Comparison of ENCODE assay signal across 8 mouse cellular contexts in genomic region chr5:24453985-24454303, GRCm38 (mm10). TPM values are rescaled to one million over a fixed set of nuclear protein-coding genes. Genes with fewer than 3 reads are reported as not detected.
A peak's percentile ranks its signal among the peaks of the same experiment; 100 is the strongest.
DNase-seq lines count a peak whose midpoint lies in the region; ATAC-seq and TF ChIP-seq lines count a peak whose summit lies in the region.

No protein-coding gene starts in this region.

- H3K4me2 ChIP-seq in hindbrain, embryonic 14.5 days (replicated peaks): peak overlapping the region; percentile 96
- H3K4me2 ChIP-seq in midbrain, embryonic 13.5 days (replicated peaks): peak overlapping the region; percentile 100

- H3K9ac ChIP-seq in hindbrain, embryonic 14.5 days: peak overlapping the region; percentile 90
- peak overlapping the region; percentile 97 for H3K9ac ChIP-seq in midbrain, embryonic 13.5 days (replicated peaks)

- peak overlapping the region; percentile 88 for H3K4me3 ChIP-seq in heart, embryonic 10.5 days
- peak overlapping the region; percentile 95 for H3K4me3 ChIP-seq in cortical plate, adult 2 months (ENCODE audit: insufficient read depth, low read length)
- peak overlapping the region; percentile 86 for H3K4me3 ChIP-seq in hindbrain, embryonic 14.5 days (replicated peaks; ENCODE audit: low read length)
- H3K4me3 ChIP-seq in midbrain, embryonic 13.5 days (replicated peaks): peak overlapping the region; percentile 92

- TF ChIP-seq POLR2A in cortical plate, adult 2 months (IDR thresholded peaks at IDR 0.05; ENCODE audit: extremely low read depth, insufficient read depth, low read length): no peak

- 0 out of 2 replicates have a peak overlapping the region, but pooled peaks have one; percentile 97 for H3K27ac ChIP-seq in heart, embryonic 10.5 days
- no peak overlapping the region for H3K27ac ChIP-seq in cortical plate, adult 2 months (ENCODE audit: insufficient read depth, low read length)
- peak overlapping the region; percentile 49; the same call in 1 of the 2 replicates for H3K27ac ChIP-seq in hindbrain, embryonic 14.5 days
- H3K27ac ChIP-seq in midbrain, embryonic 13.5 days: peak overlapping the region; percentile 95; the same call in 1 of the 2 replicates

- no peak for TF ChIP-seq CTCF in cortical plate, adult 2 months (IDR thresholded peaks at IDR 0.05; ENCODE audit: extremely low read depth, insufficient read depth, low read length)

- H3K27me3 ChIP-seq in heart, embryonic 10.5 days (ENCODE audit: insufficient read depth, poor library complexity, severe bottlenecking): no peaks in the 10 kb centered on the region
- 0 out of 2 replicates have a peak, but pooled peaks cover 4% of the 10 kb centered on the region for H3K27me3 ChIP-seq in hindbrain, embryonic 14.5 days (ENCODE audit: control insufficient read depth, insufficient read depth, low read length)
- H3K27me3 ChIP-seq in midbrain, embryonic 13.5 days: peaks cover 4% of the 10 kb centered on the region; the same call in 1 of the 2 replicates

- H3K4me1 ChIP-seq in heart, embryonic 10.5 days: peaks cover 44% of the 10 kb centered on the region
- H3K4me1 ChIP-seq in cortical plate, adult 2 months (ENCODE audit: control insufficient read depth, insufficient read depth, low read length): peaks cover 17% of the 10 kb centered on the region
- H3K4me1 ChIP-seq in hindbrain, embryonic 14.5 days (replicated peaks; ENCODE audit: control insufficient read depth, insufficient read depth, low read length): peaks cover 42% of the 10 kb centered on the region
- peaks cover 49% of the 10 kb centered on the region for H3K4me1 ChIP-seq in midbrain, embryonic 13.5 days (replicated peaks)

- peaks cover 21% of the 10 kb centered on the region for H3K36me3 ChIP-seq in heart, embryonic 10.5 days
- 0 out of 2 replicates have a peak, but pooled peaks cover 8% of the 10 kb centered on the region for H3K36me3 ChIP-seq in hindbrain, embryonic 14.5 days (replicated peaks; ENCODE audit: control insufficient read depth, insufficient read depth)
- peaks cover 20% of the 10 kb centered on the region for H3K36me3 ChIP-seq in midbrain, embryonic 13.5 days

- no peaks in the 10 kb centered on the region; the same call in 1 of the 2 replicates for H3K9me3 ChIP-seq in heart, embryonic 10.5 days
- H3K9me3 ChIP-seq in hindbrain, embryonic 14.5 days (ENCODE audit: control insufficient read depth, low read length): no peaks in the 10 kb centered on the region
- H3K9me3 ChIP-seq in midbrain, embryonic 13.5 days: no peaks in the 10 kb centered on the region

- DNase-seq in heart, embryonic 10.5 days (ENCODE audit: low spot score): no peak
- no peak for DNase-seq in heart, postnatal 4 days
- DNase-seq in hindbrain, embryonic 14.5 days (ENCODE audit: low spot score): no peak
- no peak for DNase-seq in thymus, postnatal 4 days
- no peak for DNase-seq in frontal cortex, postnatal 10 days (ENCODE audit: low spot score in 2 of 2)
- no peak for DNase-seq in thymus, postnatal 14 days

- ATAC-seq in hindbrain, embryonic 14.5 days (ENCODE audit: low FRiP score): no peak
- no peak for ATAC-seq in midbrain, embryonic 13.5 days

- WGBS in heart, embryonic 10.5 days: 38% methylated on average over 2 of the region's 2 CpGs
- WGBS in hindbrain, embryonic 14.5 days: 14% methylated on average over 2 of the region's 2 CpGs
- 20% methylated on average over 2 of the region's 2 CpGs for WGBS in midbrain, embryonic 13.5 days

RNA-seq across cellular contexts. Expression of gene Agap3, which starts 2.0 kb away (rescaled TPM):
- 20.1 and 30.1 TPM in 2 replicates for polyA plus RNA-seq in heart, embryonic 10.5 days (2016; fragmentation: Nextera tagmentation; extraction: Ambion mirVana)
- total RNA-seq in heart, postnatal 4 days (2021): 10 to 100 TPM; 83.4 to 97.4 TPM
- polyA plus RNA-seq in cortical plate, adult 2 months (2012; rRNA removed): 438 and 458 TPM in 2 replicates
- polyA plus RNA-seq in hindbrain, embryonic 14.5 days (2014; fragmentation: Nextera tagmentation; extraction: Ambion mirVana): 66.3 and 73.1 TPM in 2 replicates
- 48.8 and 52.2 TPM in 2 replicates for polyA plus RNA-seq in midbrain, embryonic 13.5 days (2015; fragmentation: Nextera tagmentation; extraction: Ambion mirVana)

RNA-seq across cellular contexts. Expression of gene Tmub1, which starts 6.3 kb away (rescaled TPM):
- 21.3 and 22.3 TPM in 2 replicates for polyA plus RNA-seq in heart, embryonic 10.5 days (2016; fragmentation: Nextera tagmentation; extraction: Ambion mirVana)
- 1 to 10 TPM; 8.5 to 8.7 TPM for total RNA-seq in heart, postnatal 4 days (2021)
- 48.7 and 49.0 TPM in 2 replicates for polyA plus RNA-seq in cortical plate, adult 2 months (2012; rRNA removed)
- polyA plus RNA-seq in hindbrain, embryonic 14.5 days (2014; fragmentation: Nextera tagmentation; extraction: Ambion mirVana): 54.4 and 62.4 TPM in 2 replicates
- polyA plus RNA-seq in midbrain, embryonic 13.5 days (2015; fragmentation: Nextera tagmentation; extraction: Ambion mirVana): 46.5 and 49.6 TPM in 2 replicates

RNA-seq across cellular contexts. Expression of gene Fastk, which starts 8.9 kb away (rescaled TPM):
- 156 and 197 TPM in 2 replicates for polyA plus RNA-seq in heart, embryonic 10.5 days (2016; fragmentation: Nextera tagmentation; extraction: Ambion mirVana)
- 100 to 1,000 TPM; 194 to 206 TPM for total RNA-seq in heart, postnatal 4 days (2021)
- 237 and 255 TPM in 2 replicates for polyA plus RNA-seq in cortical plate, adult 2 months (2012; rRNA removed)
- polyA plus RNA-seq in hindbrain, embryonic 14.5 days (2014; fragmentation: Nextera tagmentation; extraction: Ambion mirVana): 92.8 and 92.9 TPM in 2 replicates
- 80.4 and 95.0 TPM in 2 replicates for polyA plus RNA-seq in midbrain, embryonic 13.5 days (2015; fragmentation: Nextera tagmentation; extraction: Ambion mirVana)

RNA-seq across cellular contexts. Expression of gene Slc4a2, which starts 30.3 kb away (rescaled TPM):
- polyA plus RNA-seq in heart, embryonic 10.5 days (2016; fragmentation: Nextera tagmentation; extraction: Ambion mirVana): 33.2 and 36.0 TPM in 2 replicates
- 10 to 100 TPM; 63.2 to 65.7 TPM for total RNA-seq in heart, postnatal 4 days (2021)
- polyA plus RNA-seq in cortical plate, adult 2 months (2012; rRNA removed): 36.5 and 39.9 TPM in 2 replicates
- polyA plus RNA-seq in hindbrain, embryonic 14.5 days (2014; fragmentation: Nextera tagmentation; extraction: Ambion mirVana): 21.1 and 23.6 TPM in 2 replicates
- polyA plus RNA-seq in midbrain, embryonic 13.5 days (2015; fragmentation: Nextera tagmentation; extraction: Ambion mirVana): 20.1 and 25.4 TPM in 2 replicates

RNA-seq across cellular contexts. Expression of gene Cdk5, which starts 30.6 kb away (rescaled TPM):
- 33.9 and 37.4 TPM in 2 replicates for polyA plus RNA-seq in heart, embryonic 10.5 days (2016; fragmentation: Nextera tagmentation; extraction: Ambion mirVana)
- 10 to 100 TPM; 22.4 to 26.1 TPM for total RNA-seq in heart, postnatal 4 days (2021)
- 232 TPM in 2 replicates for polyA plus RNA-seq in cortical plate, adult 2 months (2012; rRNA removed)
- polyA plus RNA-seq in hindbrain, embryonic 14.5 days (2014; fragmentation: Nextera tagmentation; extraction: Ambion mirVana): 115 and 123 TPM in 2 replicates
- 95.9 and 102 TPM in 2 replicates for polyA plus RNA-seq in midbrain, embryonic 13.5 days (2015; fragmentation: Nextera tagmentation; extraction: Ambion mirVana)
